Mouse (Mus musculus) cerebellum, adult 18-20 months (tissue): ENCODE measurements around the gene Kat8.
"Not testable (repeated sequence)": the region's sequence is repeated elsewhere in the genome, so short reads cannot be mapped to it uniquely, and the experiment has no call there.

Source experiments
- DNase-seq, 2 experiments: peaks; one replicate each; pipeline ENCODE4 v3.0.0; 2021

Kat8 gene

DNA sequence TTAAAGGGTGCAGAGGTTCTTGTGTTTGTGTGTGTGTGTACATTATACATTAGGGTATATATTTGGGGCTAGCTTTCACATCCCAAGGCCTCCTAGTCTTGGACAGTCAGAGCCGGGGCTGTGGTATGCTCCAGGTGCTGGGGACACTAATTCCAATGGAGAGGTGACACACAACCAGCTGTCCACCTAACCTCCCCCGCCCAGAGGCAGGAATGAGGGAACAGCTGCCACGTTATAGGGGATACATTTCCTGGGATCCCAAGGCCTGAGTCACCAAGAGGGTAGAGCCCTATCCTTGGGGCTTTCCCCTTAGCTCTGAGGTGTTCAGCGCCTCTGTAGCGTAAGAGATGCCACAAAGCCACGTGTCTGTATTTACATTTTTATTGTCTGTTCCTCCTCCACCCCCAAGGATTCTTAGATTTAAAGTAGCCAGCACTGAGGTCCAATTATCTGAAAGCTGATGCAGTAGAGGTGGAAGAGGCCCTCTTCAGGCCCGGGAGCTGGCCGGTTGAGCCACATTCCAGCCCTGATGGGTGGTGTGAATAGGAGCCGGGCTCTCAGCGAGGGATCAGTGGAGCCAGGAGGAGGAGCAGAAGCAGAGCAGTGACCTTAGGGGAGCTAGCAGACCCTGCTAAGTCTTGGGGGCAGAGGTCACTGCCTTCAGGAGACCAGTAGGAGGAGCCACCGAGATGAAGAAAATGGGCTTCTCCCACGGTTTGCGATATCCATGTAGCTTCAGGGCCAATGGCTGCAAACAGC, 20.1 kb downstream of the Kat8 start:
- DNase-seq, result no peak

DNA sequence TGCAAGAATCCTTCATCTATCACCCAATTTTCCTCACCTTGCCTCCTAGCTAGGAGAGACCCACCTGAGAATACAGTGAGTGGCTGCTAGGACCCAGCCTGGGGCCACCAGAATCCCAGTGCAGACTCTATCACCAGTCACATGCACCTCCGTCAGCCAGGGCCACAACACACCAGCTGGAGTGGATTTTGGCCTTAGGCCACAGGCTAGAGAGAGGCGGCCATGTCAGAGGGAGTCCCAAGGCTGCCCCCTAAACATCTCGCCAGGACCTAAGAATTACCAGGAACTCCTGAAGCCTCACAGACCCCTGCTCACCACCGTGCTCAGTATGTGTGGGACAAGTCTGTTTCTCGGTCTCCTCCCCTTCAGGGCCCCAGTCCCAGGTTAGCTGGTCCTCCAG, 21.8 kb downstream of the Kat8 start:
- DNase-seq, result no peak

DNA sequence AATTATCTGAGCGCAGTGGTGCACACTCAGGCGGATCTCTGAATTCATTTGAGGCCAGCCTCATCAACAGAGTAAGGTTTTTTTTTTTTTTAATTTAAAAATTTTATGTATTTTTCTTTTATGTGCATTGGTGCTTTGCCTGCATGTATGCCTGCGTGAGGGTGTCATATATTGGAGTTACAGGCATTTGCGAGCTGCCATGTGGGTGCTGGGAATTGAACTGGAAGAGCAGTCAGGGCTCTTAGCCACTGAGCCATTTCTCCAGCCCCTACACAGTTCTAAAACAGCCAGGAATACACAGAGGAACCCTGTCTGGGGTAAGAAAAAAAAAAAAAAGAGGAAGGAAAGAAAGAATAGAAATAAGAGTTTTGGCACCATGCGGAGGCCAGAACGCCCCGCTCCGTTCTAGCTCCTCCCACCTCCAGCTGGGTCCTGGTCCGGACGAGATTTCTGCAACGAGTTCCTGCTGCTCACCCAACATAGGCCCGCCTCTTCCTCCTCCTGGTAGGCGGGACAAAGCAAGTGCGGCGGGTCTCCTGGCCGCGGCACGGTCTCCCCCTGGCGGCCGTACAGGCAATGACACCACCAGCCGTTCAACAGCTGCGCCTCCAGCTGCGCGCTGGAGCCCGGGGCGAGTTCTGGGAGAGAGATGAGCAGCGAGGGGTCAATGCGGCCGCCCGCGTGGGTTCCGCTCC, 22.9 kb downstream of the Kat8 start:
- DNase-seq, result peak; percentile 95 to 96

DNA sequence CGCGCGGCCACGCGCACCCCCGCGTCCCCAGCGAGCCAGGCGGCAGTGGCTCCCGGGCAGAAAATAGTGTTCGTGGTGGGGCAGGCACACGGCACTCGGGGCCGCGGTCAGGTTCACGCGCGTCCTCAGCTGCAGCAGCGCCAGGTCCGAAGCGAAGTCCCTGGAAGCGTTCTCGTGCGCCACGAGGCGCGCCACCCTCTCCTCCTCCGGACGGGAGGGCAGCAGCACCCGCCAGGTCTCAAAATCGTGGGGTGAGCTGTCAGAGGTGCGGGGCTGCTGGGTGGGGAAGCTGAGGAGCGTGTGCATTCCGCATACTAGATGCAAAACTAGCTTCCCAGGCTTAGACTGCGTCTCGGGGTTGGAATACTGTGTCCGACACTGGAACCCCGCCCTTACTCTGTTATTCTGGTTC, 23.4 kb downstream of the Kat8 start:
- DNase-seq, result no peak

DNA sequence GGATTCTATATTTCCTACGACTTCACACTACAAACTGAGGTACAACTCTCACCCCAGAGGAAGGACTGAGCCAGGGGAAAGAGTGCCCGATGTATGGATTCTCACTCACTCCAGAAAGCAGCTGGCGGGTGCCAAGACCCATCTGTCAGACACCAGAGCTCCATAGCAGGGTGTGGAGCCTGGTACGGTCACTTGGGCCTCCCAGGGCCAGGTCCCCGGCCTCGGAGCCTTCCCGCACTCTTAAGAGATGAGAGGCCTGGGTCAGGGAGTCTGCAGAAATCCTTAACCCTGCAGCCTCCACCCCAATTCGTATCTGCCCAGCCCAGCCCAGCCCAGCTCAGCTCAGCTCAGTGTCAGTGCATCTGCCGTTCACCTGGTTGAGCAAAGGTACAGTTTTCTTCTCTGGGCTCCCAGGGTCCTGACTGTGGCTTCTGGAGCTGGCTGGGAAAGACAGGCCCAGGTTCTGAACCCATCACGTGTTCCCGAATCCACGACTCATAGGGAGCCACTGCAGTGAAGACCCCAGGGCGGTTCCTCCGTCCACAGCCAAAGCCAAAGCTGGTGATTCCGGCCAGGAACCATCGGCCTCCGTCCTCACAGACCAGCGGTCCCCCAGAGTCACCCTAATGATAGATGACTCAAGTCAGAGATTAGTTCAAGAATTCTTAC, 24.0 kb downstream of the Kat8 start:
- DNase-seq, result no peak

DNA sequence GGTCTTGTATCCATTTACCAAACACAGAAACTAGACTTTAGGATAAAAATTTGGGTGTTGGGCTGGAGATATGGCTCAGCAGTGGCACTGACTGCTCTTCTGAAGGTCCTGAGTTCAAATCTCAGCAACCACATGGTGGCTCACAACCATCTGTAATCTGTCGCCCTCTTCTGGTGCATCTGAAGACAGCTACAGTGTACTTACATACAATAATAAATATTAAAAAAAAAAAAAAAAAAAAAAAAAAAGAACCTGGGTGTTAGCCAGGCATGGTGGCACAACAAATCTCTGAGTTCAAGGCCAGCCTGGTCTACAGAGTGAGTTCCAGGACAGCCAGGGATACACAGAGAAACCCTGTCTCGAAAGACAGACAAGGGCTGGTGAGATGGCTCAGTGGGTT, 29.8 kb downstream of the Kat8 start:
- not testable (repeated sequence) for DNase-seq

DNA sequence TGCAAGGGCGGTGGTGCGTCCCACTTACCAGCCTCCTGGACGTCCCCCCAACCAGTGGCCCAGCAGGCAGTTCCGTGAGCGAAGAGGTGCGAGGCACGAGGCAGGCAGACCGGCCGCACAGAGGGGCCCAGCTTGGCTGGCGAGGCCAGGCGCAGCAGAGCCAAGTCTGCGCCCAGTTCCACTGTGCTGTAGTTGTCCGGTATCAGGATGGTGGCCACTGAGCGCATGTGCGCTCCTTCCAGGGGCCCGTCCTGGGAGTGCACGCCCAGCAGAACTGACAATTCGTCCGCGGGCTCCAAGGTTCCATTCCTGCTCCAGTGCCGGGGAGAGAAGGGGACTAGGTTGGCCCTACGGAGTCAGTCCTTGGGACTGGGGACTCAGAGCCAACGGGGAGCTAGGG, 32.3 kb downstream of the Kat8 start:
- DNase-seq, result no peak

DNA sequence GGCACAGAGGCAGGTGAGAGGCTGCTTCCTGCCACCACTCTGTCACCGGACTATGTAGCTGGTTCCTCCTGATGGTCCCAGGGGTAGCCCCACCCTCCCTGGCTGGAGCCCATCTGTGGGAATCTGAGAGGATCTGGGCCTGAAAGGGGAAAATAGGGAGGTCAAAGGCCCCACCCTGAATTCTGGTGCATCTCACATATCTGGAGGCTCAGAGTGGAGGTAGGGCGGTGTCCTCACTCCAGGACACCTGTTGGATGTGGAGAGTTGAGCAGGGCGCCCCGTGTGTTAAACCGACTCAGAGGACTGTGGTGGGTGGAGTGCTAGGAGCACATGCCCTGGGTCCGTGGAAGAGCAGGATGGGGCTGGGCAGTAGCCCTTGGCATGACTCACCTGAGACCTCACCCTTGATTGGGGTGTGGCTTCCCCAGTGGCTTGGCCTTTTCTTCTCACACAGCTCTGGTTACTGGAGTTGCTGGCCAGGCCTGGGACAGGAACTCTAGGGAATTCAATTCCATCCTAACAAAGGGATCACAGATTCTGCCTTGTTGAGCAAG, 34.2 kb downstream of the Kat8 start, which contains the start of gene Prss36:
Prss36 (minus strand) TSS at position 256 of the 554 bp plus-strand sequence.
- no peak for DNase-seq

DNA sequence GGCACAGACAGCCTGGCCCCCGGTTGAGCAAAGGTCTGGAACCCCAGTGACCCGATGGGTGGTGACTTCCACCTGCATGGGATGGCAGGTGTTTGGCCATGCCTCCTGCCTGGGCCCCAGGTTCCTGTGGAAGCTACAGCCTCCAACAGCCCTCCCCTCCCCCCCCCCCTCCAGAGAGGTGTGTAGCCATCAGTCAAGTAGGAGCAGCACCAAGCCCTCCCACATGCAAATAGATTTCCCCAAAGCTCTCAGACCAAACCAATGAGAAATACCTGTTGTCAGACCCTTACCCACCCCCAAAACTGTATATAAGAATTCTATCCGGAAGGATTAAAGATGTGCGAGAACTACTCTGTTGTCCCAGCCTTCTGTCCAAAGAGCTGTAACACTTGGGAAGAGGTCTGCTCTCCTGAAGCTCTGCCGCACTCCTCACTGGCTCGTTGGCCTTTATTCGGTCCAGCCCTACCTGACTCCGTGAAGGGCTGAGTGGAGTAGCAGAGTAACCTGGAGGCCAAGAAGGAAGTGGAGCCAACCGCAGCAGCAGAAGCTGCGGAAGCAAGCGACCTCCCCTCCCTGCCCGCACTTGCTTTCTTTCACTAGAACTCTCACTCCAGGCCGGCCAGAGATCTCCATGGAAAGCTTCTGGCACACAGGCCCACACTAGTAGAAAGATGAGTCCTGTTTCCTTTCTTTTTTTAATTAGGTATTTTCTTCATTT, 40.7 kb downstream of the Kat8 start:
- DNase-seq, result no peak

DNA sequence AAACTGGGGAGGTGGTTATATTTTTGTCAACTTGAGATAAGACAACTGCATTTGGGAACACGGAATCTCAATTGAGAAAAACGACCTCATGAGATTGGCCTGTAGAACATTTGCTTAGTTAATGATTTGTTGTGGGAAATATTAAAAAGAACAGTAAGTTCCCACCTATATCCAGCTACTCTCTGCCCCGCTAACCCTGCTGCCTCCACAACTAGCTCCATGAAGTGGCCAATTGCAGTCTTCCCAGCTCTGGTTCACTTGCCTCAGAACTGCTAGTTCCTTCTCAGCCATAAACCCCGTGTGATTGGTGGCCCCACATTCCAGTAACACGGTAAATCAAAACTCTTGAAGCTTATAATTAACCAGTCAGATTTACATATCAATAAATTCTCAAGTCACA, 47.0 kb downstream of the Kat8 start:
- no peak for DNase-seq

DNA sequence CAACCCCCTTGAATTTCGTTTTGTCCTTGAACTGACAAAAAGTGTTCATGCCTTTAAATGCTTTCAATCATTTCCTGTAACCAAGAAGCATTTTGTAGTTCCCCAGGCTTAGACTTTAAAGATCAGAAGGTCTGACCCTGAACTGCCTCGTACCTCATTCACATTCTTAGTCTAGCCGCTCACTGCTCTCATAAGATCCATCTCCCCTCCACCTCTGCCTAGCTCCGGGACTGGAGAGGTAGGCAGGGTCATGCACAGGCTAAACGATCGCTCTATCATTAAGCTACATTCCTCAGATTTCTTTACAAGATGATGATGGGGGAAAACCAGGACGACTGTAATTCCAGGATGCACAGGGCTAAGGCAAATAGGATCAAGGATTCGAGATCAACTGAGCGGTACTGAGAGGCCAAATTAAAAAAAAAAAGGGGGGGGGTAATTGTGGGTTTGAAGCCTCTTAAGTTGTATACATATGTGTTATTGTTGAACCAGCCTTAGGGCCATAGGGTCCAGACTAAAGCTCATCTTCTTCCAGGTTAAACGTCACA, 54.1 kb downstream of the Kat8 start:
- peak in 1 of 2 experiments; percentile 30 for DNase-seq

DNA sequence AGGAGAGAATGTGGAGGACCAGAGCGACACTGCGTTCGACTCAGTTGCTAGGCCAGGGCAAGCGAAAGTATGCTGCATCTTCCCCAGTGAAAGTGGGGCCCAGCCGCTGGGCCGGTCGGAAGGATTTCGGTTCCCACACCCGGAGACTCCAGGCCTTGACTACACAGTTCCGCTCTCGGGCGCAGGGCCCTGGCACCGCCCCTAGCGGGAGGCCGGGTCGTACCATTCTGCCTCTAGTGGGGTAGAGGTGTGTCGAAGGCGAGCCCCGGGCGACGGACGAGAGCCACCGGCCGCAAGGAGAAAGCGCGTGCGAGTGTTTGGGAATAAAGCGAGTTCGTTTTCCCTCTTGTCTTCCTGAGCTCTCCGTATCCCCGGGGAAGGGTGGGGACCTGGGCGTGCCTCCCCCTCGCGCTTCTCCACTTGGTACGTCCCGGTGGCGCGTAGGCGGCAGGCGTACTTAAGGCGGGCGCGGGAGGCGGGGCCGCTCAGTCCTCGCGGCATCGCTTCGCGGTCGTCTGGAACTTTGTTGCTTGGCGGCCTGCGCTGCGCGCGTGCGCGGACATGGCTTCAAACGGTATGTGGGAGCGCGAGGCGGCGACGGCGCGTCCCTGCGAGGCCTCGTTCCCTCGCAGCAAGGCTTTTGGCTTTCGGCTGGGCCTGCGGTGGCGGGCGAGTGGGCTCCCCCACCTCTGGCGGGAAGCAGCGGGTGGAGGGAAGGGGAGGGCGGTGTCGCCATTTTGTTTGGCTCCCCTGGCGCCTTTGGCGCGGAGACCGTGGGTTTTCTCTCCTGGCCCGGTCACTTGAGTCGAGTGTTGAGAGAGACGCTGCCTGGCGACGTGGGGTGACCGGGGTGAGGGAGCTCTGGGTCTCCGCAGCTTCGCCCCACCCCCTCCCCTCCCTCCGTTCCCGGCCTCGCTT, 54.9 kb downstream of the Kat8 start, which contains the start of gene Fus:
Fus (plus strand) TSS at position 454 of the 918 bp plus-strand sequence.
- peak; percentile 92 to 98 for DNase-seq

DNA sequence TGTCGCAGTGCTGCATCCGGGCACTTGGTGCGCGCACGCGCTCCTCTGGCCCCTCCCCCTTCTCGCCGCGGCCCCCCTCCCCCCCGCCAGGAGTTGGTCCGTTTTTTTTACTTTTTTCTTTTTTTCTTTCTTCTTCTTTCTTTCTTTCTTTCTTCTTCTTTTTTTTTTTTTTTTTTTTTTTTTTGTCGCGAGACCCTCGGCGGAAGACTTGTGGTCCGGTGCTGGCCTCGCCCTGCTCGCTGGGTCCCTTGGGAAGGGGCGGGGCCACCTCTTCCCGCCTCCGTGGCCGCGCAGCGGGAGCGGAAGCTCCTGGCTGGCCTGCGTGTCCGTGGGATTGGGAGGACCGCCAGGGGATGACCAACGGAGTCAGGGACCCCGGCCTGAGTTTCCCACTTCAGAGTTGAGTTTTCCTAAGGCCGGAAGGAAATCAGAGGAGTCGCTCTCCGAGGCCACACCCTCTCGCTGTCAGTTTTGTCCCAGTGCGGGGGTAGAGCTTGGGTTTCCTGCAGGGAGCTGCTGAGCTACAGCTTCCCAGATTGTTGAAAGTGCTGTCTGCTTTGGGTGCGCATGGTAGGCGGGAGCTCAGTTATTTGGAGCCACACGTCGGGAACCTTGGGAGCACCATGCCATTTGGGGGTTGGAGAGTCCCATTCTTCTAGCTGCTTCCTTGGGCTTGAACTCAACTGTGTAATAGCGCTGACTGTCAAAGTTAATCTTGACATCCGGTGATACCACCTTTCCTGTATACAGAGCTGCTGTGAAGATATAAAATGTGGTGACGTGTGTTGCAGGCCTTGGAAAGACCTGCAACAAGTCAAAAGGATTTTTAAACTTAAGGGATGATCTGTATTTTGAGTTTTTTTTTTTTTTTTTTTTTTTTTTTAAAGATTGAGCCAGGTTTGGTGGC, 55.9 kb downstream of the Kat8 start:
- DNase-seq, result peak; percentile 61 to 75

DNA sequence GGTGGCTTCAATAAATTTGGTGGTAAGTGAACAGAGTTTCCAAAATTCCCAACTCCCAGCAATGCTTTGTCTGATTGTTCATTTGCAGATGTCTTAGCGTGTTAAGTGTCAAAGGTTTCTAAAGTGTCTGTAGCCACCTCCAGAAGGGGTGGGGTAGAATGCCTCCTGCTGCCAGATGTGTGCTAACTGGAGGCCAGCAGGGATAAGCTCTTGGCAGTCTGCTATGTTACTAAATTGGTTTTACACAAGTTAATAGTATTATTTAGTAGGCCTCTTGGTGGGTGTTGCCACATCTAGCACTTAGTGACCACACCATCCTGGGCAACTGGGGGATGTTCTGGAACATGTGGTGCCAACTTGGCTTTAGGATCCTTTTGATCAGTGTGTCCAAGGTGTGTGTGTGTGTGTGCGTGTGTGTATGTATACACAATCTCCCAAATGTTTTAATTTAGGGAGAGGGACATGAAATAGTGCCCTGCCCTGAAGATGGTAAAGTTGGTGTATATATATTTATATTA, 62.2 kb downstream of the Kat8 start:
- no peak for DNase-seq
